ENCODE assay signal across 23 mouse cellular contexts in genomic region chr2:22156576-22156975, GRCm38 (mm10).
A peak's percentile ranks its signal among the peaks of the same experiment; 100 is the strongest.
DNase-seq lines count a peak whose midpoint lies in the region; ATAC-seq and TF ChIP-seq lines count a peak whose summit lies in the region.
"Had no signal": no experiment of that assay in that cellular context is flagged by ENCODE, and none has a peak within 500 bp of the region (broad histone marks: within the 10 kb centered on the region; RNA-seq: fewer than 3 reads in every experiment).

No protein-coding gene starts in this region.

- H3K36me3 ChIP-seq in forebrain, embryonic 13.5 days (ENCODE audit: poor library complexity, severe bottlenecking): no peaks in the 10 kb centered on the region
- H3K36me3 ChIP-seq in forebrain, postnatal 0 days (ENCODE audit: insufficient read depth): no peaks in the 10 kb centered on the region
- no peaks in the 10 kb centered on the region for H3K36me3 ChIP-seq in kidney, embryonic 15.5 days
- H3K36me3 ChIP-seq in forebrain, embryonic 15.5 days: no peaks in the 10 kb centered on the region
- no peaks in the 10 kb centered on the region for H3K36me3 ChIP-seq in neural tube, embryonic 13.5 days
- H3K36me3 ChIP-seq: embryonic facial prominence, embryonic 10.5 days; stomach, embryonic 15.5 days had no signal

- no peaks in the 10 kb centered on the region for H3K9me3 ChIP-seq in forebrain, embryonic 13.5 days (replicated peaks)
- no peaks in the 10 kb centered on the region for H3K9me3 ChIP-seq in forebrain, postnatal 0 days (ENCODE audit: low read length)
- no peaks in the 10 kb centered on the region for H3K9me3 ChIP-seq in kidney, embryonic 15.5 days (replicated peaks)
- H3K9me3 ChIP-seq in forebrain, embryonic 15.5 days: no peaks in the 10 kb centered on the region
- H3K9me3 ChIP-seq in neural tube, embryonic 13.5 days: no peaks in the 10 kb centered on the region
- H3K9me3 ChIP-seq: embryonic facial prominence, embryonic 10.5 days; stomach, embryonic 15.5 days had no signal

- peak; percentile 38; the same call in 1 of the 2 replicates for ATAC-seq in forebrain, embryonic 13.5 days
- no peak for ATAC-seq in forebrain, postnatal 0 days
- peak; percentile 78; the same call in 1 of the 2 replicates for ATAC-seq in kidney, embryonic 15.5 days (replicated peaks; ENCODE audit: low FRiP score)
- peak; percentile 51; the same call in 1 of the 2 replicates for ATAC-seq in forebrain, embryonic 15.5 days (replicated peaks)
- peak; percentile 61; the same call in 1 of the 2 replicates for ATAC-seq in neural tube, embryonic 13.5 days (ENCODE audit: low read depth)
- ATAC-seq: activated CD4-positive, CD25-positive, alpha-beta regulatory T cell, adult 4 months; inflammation-experienced regulatory T-cells, adult 6 months had no signal

- H3K9ac ChIP-seq in forebrain, embryonic 13.5 days: no peak overlapping the region
- no peak overlapping the region for H3K9ac ChIP-seq in forebrain, postnatal 0 days
- H3K9ac ChIP-seq in kidney, embryonic 15.5 days: no peak overlapping the region
- no peak overlapping the region for H3K9ac ChIP-seq in forebrain, embryonic 15.5 days (replicated peaks)
- no peak overlapping the region for H3K9ac ChIP-seq in neural tube, embryonic 13.5 days
- H3K9ac ChIP-seq: stomach, embryonic 15.5 days had no signal

- H3K27ac ChIP-seq in forebrain, embryonic 13.5 days: no peak overlapping the region
- no peak overlapping the region for H3K27ac ChIP-seq in forebrain, postnatal 0 days (ENCODE audit: low read depth, low read length)
- H3K27ac ChIP-seq in kidney, embryonic 15.5 days: no peak overlapping the region
- no peak overlapping the region for H3K27ac ChIP-seq in forebrain, embryonic 15.5 days (replicated peaks)
- H3K27ac ChIP-seq in neural tube, embryonic 13.5 days (replicated peaks): no peak overlapping the region
- H3K27ac ChIP-seq: embryonic facial prominence, embryonic 10.5 days; layer of hippocampus, adult 2 months; stomach, embryonic 15.5 days had no signal

- H3K4me3 ChIP-seq in forebrain, embryonic 13.5 days: no peak overlapping the region
- H3K4me3 ChIP-seq in forebrain, postnatal 0 days (ENCODE audit: low read depth, low read length): no peak overlapping the region
- no peak overlapping the region for H3K4me3 ChIP-seq in kidney, embryonic 15.5 days (replicated peaks)
- no peak overlapping the region for H3K4me3 ChIP-seq in forebrain, embryonic 15.5 days
- H3K4me3 ChIP-seq in neural tube, embryonic 13.5 days: no peak overlapping the region
- H3K4me3 ChIP-seq: embryonic facial prominence, embryonic 10.5 days; layer of hippocampus, adult 2 months; stomach, embryonic 15.5 days had no signal

- H3K27me3 ChIP-seq in forebrain, embryonic 13.5 days: no peaks in the 10 kb centered on the region
- H3K27me3 ChIP-seq in forebrain, postnatal 0 days (ENCODE audit: insufficient read depth, low read length): no peaks in the 10 kb centered on the region
- no peaks in the 10 kb centered on the region for H3K27me3 ChIP-seq in kidney, embryonic 15.5 days
- H3K27me3 ChIP-seq in forebrain, embryonic 15.5 days: no peaks in the 10 kb centered on the region
- no peaks in the 10 kb centered on the region for H3K27me3 ChIP-seq in neural tube, embryonic 13.5 days
- H3K27me3 ChIP-seq: stomach, embryonic 15.5 days had no signal

- no peak overlapping the region for H3K4me2 ChIP-seq in forebrain, embryonic 13.5 days
- H3K4me2 ChIP-seq in forebrain, postnatal 0 days (ENCODE audit: low read depth): no peak overlapping the region
- no peak overlapping the region for H3K4me2 ChIP-seq in kidney, embryonic 15.5 days
- H3K4me2 ChIP-seq in forebrain, embryonic 15.5 days (replicated peaks): no peak overlapping the region
- H3K4me2 ChIP-seq in neural tube, embryonic 13.5 days: no peak overlapping the region
- H3K4me2 ChIP-seq: heart, embryonic 11.5 days; stomach, embryonic 15.5 days had no signal

- WGBS in forebrain, embryonic 13.5 days: 40% methylated on average over 2 of the region's 2 CpGs
- WGBS in forebrain, postnatal 0 days: 26% methylated on average over 2 of the region's 2 CpGs
- WGBS in kidney, embryonic 15.5 days: 65% methylated on average over 2 of the region's 2 CpGs
- WGBS in forebrain, embryonic 15.5 days: 12% methylated on average over 2 of the region's 2 CpGs
- WGBS in neural tube, embryonic 13.5 days: 49% methylated on average over 2 of the region's 2 CpGs

- no peak for TF ChIP-seq CTCF in forebrain, postnatal 0 days (IDR thresholded peaks at IDR 0.05; ENCODE audit: low read depth)

- DNase-seq in forebrain, postnatal 0 days: no peak
- DNase-seq in kidney, postnatal 25 days: no peak
- DNase-seq in liver: no peak
- no peak for DNase-seq in heart, adult 9 months (ENCODE audit: low spot score in 2 of 2)
- DNase-seq: adrenal gland, postnatal 14 days; cerebellum, adult 2 months; gastrocnemius, postnatal 36 days; heart, postnatal 14 days; lung, adult 2 months; lung, postnatal 36 days; right cerebral cortex, adult 18-20 months; spleen, adult 18-20 months; thymus, adult 2 months had no signal

- H3K4me1 ChIP-seq in forebrain, embryonic 13.5 days: peaks cover 5% of the 10 kb centered on the region; the same call in 1 of the 2 replicates
- no peaks in the 10 kb centered on the region for H3K4me1 ChIP-seq in forebrain, postnatal 0 days (ENCODE audit: insufficient read depth)
- no peaks in the 10 kb centered on the region for H3K4me1 ChIP-seq in kidney, embryonic 15.5 days
- no peaks in the 10 kb centered on the region for H3K4me1 ChIP-seq in forebrain, embryonic 15.5 days
- 0 out of 2 replicates have a peak, but pooled peaks cover 3% of the 10 kb centered on the region for H3K4me1 ChIP-seq in neural tube, embryonic 13.5 days (replicated peaks)
- H3K4me1 ChIP-seq: embryonic facial prominence, embryonic 10.5 days; stomach, embryonic 15.5 days had no signal
